Mouse (Mus musculus): ENCODE data around the gene Mrpl54.

The Mrpl54 gene

GRCm38 (mm10) chr10:81294442-81294841 is 27.7 kb upstream of the Mrpl54 start:
- no peak for DNase-seq (ENCODE audit: low spot score in 2 of 2)

- DNase-seq (ENCODE audit: low spot score in 2 of 2): no peak
Measured at GRCm38 (mm10) chr10:81293334-81294030, 26.7 kb upstream of the Mrpl54 start.

- DNase-seq (ENCODE audit: low spot score in 2 of 2): peak; percentile 100
Measured at GRCm38 (mm10) chr10:81292554-81293333, 26.0 kb upstream of the Mrpl54 start, which contains the start of gene Pip5k1c. TSS of gene Pip5k1c (plus strand) at chr10:81292963.

GRCm38 (mm10) chr10:81291511-81292104 is 24.9 kb upstream of the Mrpl54 start, which contains the start of gene Tjp3:
TSS of gene Tjp3 (minus strand) at chr10:81291581.
- no peak for DNase-seq (ENCODE audit: low spot score in 2 of 2)

- no peak for DNase-seq (ENCODE audit: low spot score in 2 of 2)
Measured at GRCm38 (mm10) chr10:81290698-81291460, 24.1 kb upstream of the Mrpl54 start.

- no peak for DNase-seq (ENCODE audit: low spot score in 2 of 2)
Measured at GRCm38 (mm10) chr10:81289811-81290210, 23.1 kb upstream of the Mrpl54 start.

GRCm38 (mm10) chr10:81289278-81289677 is 22.5 kb upstream of the Mrpl54 start:
- no peak for DNase-seq (ENCODE audit: low spot score in 2 of 2)

GRCm38 (mm10) chr10:81288601-81289000 is 21.9 kb upstream of the Mrpl54 start:
- no peak for DNase-seq (ENCODE audit: low spot score in 2 of 2)

DNA sequence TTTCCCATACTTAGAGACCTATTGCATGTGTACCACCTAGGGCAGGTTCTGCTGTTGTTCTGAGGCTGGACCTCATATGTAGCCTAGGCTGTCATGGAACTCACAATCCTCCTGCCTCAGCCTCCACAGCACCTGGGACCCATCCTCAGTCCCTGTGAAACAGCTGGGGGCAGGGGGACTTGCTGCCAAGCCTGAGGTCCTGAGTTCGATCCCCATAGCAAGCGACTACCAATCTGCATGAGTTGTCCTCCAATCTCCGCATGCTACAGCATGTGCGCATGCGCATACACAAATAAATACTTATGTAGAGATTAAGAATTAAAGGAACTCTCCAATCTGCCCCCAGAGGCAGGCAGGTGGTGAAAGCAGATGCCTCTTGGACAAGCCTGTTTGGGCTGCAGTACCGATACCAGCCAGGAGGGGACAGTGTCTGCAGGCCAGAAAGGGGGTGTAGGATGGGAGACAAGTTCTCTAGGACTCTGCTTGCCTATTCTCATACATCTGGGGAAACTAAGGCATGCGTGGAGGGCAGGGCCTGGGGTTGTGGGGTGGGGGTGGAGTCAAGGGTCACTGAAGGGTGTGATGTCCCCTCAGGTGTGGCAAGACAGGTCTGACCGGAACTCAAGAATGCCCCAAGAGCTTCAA is 20.9 kb upstream of the Mrpl54 start:
- DNase-seq (ENCODE audit: low spot score in 2 of 2): no peak

GRCm38 (mm10) chr10:81286586-81286985 is 19.9 kb upstream of the Mrpl54 start:
- DNase-seq (ENCODE audit: low spot score in 2 of 2): no peak

GRCm38 (mm10) chr10:81285694-81286450 is 19.1 kb upstream of the Mrpl54 start:
- peak in 1 of 2 experiments; percentile 78 for DNase-seq (ENCODE audit: low spot score in 2 of 2)

DNA sequence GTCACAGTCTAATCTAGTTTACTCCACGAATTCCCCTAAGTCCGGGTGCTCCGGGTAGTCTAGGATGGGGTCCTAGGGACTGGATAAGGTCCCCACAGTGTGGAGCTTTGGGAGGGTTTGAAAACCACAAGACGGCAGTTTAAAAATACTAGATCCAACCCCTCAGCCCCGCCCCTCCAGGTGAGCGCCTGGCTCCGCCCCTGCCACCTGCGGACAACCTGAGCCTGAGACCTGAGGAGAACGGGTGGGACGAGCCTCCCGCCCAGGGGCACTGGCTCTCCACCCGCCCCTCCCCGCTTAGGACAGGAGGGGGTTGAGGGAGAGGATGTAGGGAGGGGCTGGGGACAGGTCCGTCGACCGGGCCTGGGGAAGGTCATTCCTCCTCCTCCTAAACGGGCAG is 18.0 kb upstream of the Mrpl54 start:
- DNase-seq (ENCODE audit: low spot score in 2 of 2): no peak

DNA sequence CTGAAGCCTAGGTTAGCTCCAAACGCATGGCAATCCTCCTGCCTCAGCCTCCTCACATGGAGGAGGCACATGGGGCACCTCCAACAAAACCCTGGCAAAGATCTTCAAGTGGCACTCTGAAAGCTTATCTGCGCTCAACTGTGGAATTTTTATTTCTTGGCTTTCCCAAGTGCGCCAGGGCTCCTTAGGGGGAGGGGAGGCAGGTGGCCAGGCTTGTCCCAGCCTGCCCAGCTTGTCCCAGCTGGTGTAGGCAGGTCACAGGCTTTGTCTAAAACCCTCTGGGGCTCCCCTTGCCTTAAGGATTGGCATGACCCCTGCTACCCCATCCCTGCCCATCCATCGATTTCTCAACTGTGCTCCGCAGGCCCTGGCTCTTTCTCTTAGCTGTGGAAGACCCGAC is 17.5 kb upstream of the Mrpl54 start:
- DNase-seq (ENCODE audit: low spot score in 2 of 2): no peak

- DNase-seq (ENCODE audit: low spot score in 2 of 2): no peak
Measured at GRCm38 (mm10) chr10:81279496-81279895, 12.8 kb upstream of the Mrpl54 start.

DNA sequence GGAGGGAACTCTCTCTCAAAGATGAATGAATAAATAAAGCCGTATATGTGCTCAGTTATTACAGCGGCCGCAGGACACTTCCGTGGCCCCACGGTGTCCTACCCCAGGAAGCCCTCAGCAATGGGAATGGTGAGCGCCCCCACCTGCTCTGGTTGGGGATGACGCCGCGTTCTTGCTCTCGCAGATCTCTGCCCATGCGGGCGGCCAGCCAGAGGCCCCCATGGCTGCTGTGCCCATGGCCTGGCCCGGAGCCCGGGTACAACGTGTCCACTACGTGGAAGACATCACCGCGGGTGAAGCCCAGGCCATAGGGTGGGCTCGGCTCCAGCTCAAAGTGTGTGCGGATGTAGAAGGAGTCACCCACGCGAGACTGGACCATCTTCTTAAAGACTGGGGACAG is 10.9 kb upstream of the Mrpl54 start:
- DNase-seq (ENCODE audit: low spot score in 2 of 2): no peak

DNA sequence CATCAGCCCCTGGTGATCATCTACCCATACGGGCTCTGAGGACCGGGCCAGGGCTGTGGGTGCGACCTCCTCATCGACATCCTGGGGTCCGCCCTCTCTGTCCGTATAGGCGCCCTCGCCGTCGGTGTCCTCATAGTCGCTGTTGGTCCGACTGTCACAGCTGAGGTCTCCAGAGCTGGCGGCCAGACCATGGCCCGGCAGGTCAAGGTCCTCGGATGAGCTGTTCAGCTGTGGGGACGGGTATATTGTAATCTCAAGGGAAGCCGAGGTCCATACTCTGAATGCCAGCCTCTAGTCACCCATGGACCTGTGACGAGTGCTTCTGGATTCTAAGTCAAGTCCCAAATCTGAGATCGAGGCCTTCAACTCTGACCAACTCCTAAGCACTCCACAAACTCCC is 7.1 kb upstream of the Mrpl54 start:
- DNase-seq (ENCODE audit: low spot score in 2 of 2): no peak

DNA sequence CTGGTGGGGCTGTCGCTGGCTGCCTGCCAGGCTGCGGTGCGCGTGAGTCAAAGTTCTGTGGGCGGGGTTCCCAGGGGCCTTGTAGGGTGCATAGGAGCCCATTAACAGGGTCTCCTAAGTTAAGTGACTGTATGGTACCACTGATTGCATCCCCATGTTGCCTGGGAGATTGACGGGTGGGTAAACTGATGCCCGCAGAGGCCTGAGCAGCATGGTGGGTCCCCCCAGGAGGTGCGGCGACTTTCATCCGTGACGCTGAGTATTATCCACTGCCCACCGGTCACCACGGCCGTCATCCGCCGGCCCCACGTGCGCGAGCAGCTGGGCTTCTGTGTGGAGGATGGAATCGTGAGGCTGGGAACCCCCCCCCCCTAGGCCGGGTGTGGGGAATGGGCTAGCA is 5.6 kb upstream of the Mrpl54 start:
- no peak for DNase-seq (ENCODE audit: low spot score in 2 of 2)

- no peak for DNase-seq (ENCODE audit: low spot score in 2 of 2)
Measured at GRCm38 (mm10) chr10:81268643-81269412, 2.1 kb upstream of the Mrpl54 start.

DNA sequence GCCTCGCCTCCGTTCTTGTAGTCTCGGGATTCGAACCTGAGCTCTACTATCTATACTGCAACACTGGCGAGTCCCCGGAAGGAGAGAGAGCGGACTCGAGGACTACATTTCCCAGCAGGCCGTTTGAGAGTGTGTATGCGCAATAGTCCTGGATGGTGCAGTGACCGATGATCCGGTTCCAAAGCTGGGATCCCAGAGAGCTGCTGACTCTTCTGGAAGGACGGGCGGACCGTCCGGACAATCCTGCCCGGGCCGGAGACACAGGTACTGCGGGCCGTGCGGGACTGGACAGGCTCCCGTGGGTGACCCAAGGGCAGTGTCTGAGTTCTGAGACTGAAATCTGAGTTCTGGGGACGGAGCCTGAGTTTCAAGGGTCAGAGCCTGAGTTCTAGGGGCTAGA is 1.3 kb upstream of the Mrpl54 start:
- DNase-seq (ENCODE audit: low spot score in 2 of 2): peak; percentile 70 to 90

DNA sequence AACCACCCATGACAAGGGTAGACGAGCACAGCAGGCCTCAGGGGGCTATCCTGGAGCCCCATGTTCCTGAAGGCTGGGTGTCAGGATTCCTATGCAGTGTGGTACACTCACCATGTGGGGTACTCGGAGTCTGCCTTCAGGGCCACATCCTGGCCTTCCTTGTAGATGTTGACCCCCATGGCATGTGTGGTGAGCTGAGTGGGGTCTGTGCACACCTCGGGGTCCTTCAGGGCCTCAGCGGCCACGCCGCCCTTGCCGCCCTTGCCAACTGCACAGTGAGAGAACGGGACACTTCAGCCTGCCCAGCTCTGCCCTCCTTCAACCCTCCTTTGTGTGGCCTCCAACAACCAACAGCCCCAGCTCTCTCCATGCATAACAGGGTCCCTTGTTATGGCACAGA is 1.2 kb downstream of the Mrpl54 start:
- DNase-seq (ENCODE audit: low spot score in 2 of 2): no peak
